ENCODE assay signal across 13 mouse cellular contexts in the genomic region with DNA sequence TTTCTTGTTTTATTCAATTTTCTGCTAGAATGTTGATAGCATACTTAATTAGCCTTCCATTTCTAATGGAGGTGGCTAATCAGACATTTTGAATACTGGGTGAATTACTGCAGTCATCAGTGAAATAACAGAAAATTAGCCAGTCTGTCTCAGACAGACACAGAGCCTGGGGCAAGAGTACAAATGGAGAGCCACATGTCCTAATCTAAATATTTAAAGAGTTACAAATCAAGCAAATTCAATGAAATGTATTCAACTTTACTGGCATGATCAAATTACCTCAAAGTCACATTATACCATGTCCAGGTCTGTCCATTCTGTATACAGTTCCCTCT.
"Had no signal": no experiment of that assay in that cellular context is flagged by ENCODE, and none has a peak within 500 bp of the region (broad histone marks: within the 10 kb centered on the region; RNA-seq: fewer than 3 reads in every experiment).

No protein-coding gene starts in this region.

- H3K9me3 ChIP-seq: kidney, embryonic 15.5 days; limb, embryonic 10.5 days; liver, embryonic 15.5 days had no signal

- H3K4me3 ChIP-seq: kidney, embryonic 15.5 days; left cerebral cortex, adult 2 months; limb, embryonic 10.5 days; liver, embryonic 15.5 days had no signal

- DNase-seq: kidney, adult 2 months; kidney, postnatal 14 days; lung, adult 2 months; lung, postnatal 36 days; spleen, adult 18-20 months; thymus, adult 18-20 months; thymus, postnatal 14 days had no signal

- H3K4me1 ChIP-seq: kidney, embryonic 15.5 days; limb, embryonic 10.5 days; liver, embryonic 15.5 days had no signal

- H3K27me3 ChIP-seq: kidney, embryonic 15.5 days; liver, embryonic 15.5 days had no signal

- H3K36me3 ChIP-seq: kidney, embryonic 15.5 days; limb, embryonic 10.5 days; liver, embryonic 15.5 days had no signal

- H3K4me2 ChIP-seq: kidney, embryonic 15.5 days; liver, embryonic 11.5 days; liver, embryonic 15.5 days had no signal

- ATAC-seq: lung, postnatal 0 days had no signal

- H3K9ac ChIP-seq: kidney, embryonic 15.5 days; liver, embryonic 15.5 days had no signal

- H3K27ac ChIP-seq: kidney, embryonic 15.5 days; left cerebral cortex, adult 2 months; limb, embryonic 10.5 days; liver, embryonic 15.5 days had no signal
